Mouse (Mus musculus) spleen, postnatal 0 days (tissue): ENCODE data around the gene Rxfp2. TPM values are rescaled to one million over a fixed set of nuclear protein-coding genes. Genes with fewer than 3 reads are reported as not detected.

Experiments used
- polyA plus RNA-seq: library from polyadenylated mRNA; unstranded; fragments of >200 nt; fragmentation: Nextera tagmentation; extraction: Ambion mirVana; gene quantifications from 2 replicates; pipeline ENCODE4 v1.2.1, GENCODE M21; 2015

Gene Rxfp2
- polyA plus RNA-seq, result 0.08 TPM in 1 of 2 replicates, not detected in the other

GRCm38 (mm10) chr5:150018656-150019055 is at the start of gene Rxfp2:
TSS of gene Rxfp2 (plus strand) at chr5:150018675.

GRCm38 (mm10) chr5:150118455-150119241 is 100.2 kb downstream of the Rxfp2 start, which contains the start of gene Fry:
TSS of gene Fry (plus strand) at chr5:150118645.

Other genes starting within 250 kb of the Rxfp2 start
- 7.1 and 10.1 TPM in 2 replicates for gene Fry, start 100.0 kb downstream of the Rxfp2 start, polyA plus RNA-seq